Mouse (Mus musculus) embryonic facial prominence, embryonic 11.5 days (tissue): Measurements from ENCODE around the gene Ccdc85c. TPM values are rescaled to one million over a fixed set of nuclear protein-coding genes. Genes with fewer than 3 reads are reported as not detected.
A peak's percentile ranks its signal among the peaks of the same experiment; 100 is the strongest.

Experiments used
- ATAC-seq: fragments of 200-750 bp; cut with Nextera tagmentation; replicated peaks from 2 replicates; pipeline ENCODE4 v1.8.0; 2017; ENCODE audit warnings: low read depth; ENCODE audit not compliant: insufficient number of reproducible peaks, low FRiP score, low TSS enrichment
- DNase-seq: peaks from one replicate; pipeline ENCODE4 v3.0.0-alpha.2; 2015; ENCODE audit warnings: low spot score
- H3K27ac ChIP-seq: fragments of 300-500 bp; sonication (generic); replicated peaks from 2 replicates; pipeline ENCODE4 v1.5.1; 2014; ENCODE audit warnings: mild to moderate bottlenecking, low read depth, low read length, control low read depth
- H3K27me3 ChIP-seq: fragments of 300-500 bp; sonication (generic); 2 replicates; pipeline ENCODE4 v1.6.1; 2014; ENCODE audit warnings: mild to moderate bottlenecking, low read length, moderate library complexity, mixed read lengths; ENCODE audit not compliant: control insufficient read depth, insufficient read depth
- H3K36me3 ChIP-seq: fragments of 300-500 bp; sonication (generic); replicated peaks from 2 replicates; pipeline ENCODE4 v1.6.1; 2014; ENCODE audit warnings: low read depth, mild to moderate bottlenecking, low read length, moderate library complexity, mixed read lengths; ENCODE audit not compliant: control insufficient read depth, insufficient read depth
- H3K4me1 ChIP-seq: fragments of 300-500 bp; sonication (generic); 2 replicates; pipeline ENCODE4 v1.6.1; 2014; ENCODE audit warnings: low read length, mixed read lengths; ENCODE audit not compliant: control insufficient read depth, insufficient read depth
- H3K4me2 ChIP-seq: fragments of 300-500 bp; sonication (generic); 2 replicates; pipeline ENCODE4 v1.6.1; 2014; ENCODE audit warnings: low read depth, mild to moderate bottlenecking, control low read depth, low read length, moderate library complexity
- H3K4me3 ChIP-seq: fragments of 300-500 bp; sonication (generic); 2 replicates; pipeline ENCODE4 v1.5.1; 2014; ENCODE audit warnings: low read depth, low read length, control low read depth
- H3K9ac ChIP-seq: fragments of 300-500 bp; sonication (generic); replicated peaks from 2 replicates; pipeline ENCODE4 v1.6.1; 2014; ENCODE audit warnings: mild to moderate bottlenecking, control low read depth, low read length
- H3K9me3 ChIP-seq: fragments of 300-500 bp; sonication (generic); replicated peaks from 2 replicates; pipeline ENCODE4 v1.6.1; 2016; ENCODE audit warnings: mild to moderate bottlenecking, low read length, inconsistent platforms, mixed read lengths; ENCODE audit not compliant: control insufficient read depth
- WGBS: fragments of 180-500 bp; shearing (Covaris S2); extraction: QIAGEN DNeasy Blood & Tissue Kit; methylation state at CpG from one replicate; pipeline ENCODE4 v1.1.7; 2014; 5-methylcytosine and 5-hydroxymethylcytosine counted together
- polyA plus RNA-seq: library from polyadenylated mRNA; unstranded; fragments of >200 nt; fragmentation: Nextera tagmentation; extraction: Ambion mirVana; gene quantifications from 2 replicates; pipeline ENCODE4 v1.2.1, GENCODE M21; 2014

Ccdc85c gene
- polyA plus RNA-seq, 1 experiment from 2014 or later = 9.8 TPM

DNA sequence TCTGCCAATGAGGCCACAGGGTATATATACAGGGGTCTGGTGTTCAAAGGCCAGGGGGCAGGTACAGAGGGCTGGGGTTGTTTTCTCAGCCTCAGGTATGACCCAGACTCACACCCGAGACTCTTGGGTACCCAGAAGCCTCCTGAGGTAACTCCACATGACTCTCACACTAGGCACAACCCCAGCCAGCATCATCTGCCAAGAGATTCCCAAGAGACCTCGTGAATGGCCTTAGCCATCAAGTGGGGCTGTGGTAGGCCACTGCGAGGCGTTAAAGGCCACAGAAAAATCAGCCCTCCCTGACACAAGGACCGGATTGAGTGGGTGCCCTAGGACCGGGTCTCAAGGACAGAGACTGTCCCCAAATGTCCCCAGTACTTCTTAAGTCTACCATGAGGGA is 62.7 kb downstream of the Ccdc85c start:
- no peaks in the 10 kb centered on the region for H3K9me3 ChIP-seq
- no peaks in the 10 kb centered on the region for H3K36me3 ChIP-seq
- no peaks in the 10 kb centered on the region for H3K27me3 ChIP-seq
- DNase-seq (no peak), ATAC-seq (no peak)
- WGBS = 88% methylated on average over 6 of the region's 6 CpGs
- no peak overlapping the region for H3K4me3 ChIP-seq
- no peak overlapping the region for H3K9ac ChIP-seq
- H3K4me2 ChIP-seq = no peak overlapping the region
- no peak overlapping the region for H3K27ac ChIP-seq
- H3K4me1 ChIP-seq = peaks cover 6% of the 10 kb centered on the region

DNA sequence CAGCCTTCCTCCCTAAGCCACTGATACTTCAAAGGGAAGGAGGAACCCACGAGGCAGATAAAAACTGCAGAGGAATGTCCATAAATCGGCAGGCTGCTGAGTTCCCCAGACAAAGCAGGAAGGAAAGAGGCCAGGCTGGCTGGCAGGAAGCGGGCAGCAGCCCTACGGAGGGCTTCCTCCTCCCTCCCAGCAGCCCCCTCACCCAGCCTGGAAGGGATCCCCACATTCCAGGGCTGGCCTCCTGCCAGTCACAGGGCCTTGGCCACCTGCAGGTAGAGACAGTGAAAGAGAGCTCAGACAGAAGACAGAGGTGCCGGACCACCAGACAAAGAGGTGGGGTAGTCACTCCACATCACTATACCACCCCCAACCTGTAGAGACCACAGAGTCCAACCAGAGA is 63.2 kb downstream of the Ccdc85c start:
- H3K9me3 ChIP-seq = no peaks in the 10 kb centered on the region
- H3K9ac ChIP-seq = no peak overlapping the region
- ATAC-seq (no peak), DNase-seq (no peak)
- H3K4me1 ChIP-seq = peaks cover 6% of the 10 kb centered on the region
- WGBS = 52% methylated on average over 5 of the region's 5 CpGs
- no peak overlapping the region for H3K4me2 ChIP-seq
- H3K4me3 ChIP-seq = no peak overlapping the region
- H3K36me3 ChIP-seq = no peaks in the 10 kb centered on the region; the same call in 1 of the 2 replicates
- 0 out of 2 replicates have a peak overlapping the region, but pooled peaks have one; percentile 35 for H3K27ac ChIP-seq
- H3K27me3 ChIP-seq = no peaks in the 10 kb centered on the region

DNA sequence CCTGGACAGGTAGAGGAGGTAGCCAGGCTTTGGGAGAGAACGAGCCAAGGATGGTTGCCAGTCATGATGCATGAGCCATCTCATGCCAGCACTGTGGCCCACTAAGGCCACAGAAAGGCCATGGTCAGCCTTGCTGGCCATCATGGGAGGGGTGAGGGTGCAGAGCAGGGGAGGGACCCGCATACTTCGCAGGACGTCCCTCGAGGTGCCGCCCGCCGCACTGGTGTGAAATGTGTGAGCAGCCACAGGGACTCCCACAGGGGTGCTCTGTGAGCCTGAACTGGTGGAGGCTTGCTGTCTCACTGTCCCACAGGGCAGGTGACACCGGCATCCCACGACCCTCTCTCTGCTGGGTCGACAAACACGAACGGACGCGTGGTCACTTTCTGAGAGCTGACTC is 64.6 kb downstream of the Ccdc85c start:
- Histone ChIP-seq H3K4me3 (no peak overlapping the region), H3K27ac (no peak overlapping the region), H3K36me3 (no peaks in the 10 kb centered on the region; the same call in 1 of the 2 replicates), H3K27me3 (no peaks in the 10 kb centered on the region), H3K9ac (no peak overlapping the region), H3K4me2 (no peak overlapping the region), H3K4me1 (peaks cover 6% of the 10 kb centered on the region), H3K9me3 (no peaks in the 10 kb centered on the region)
- DNase-seq (no peak), ATAC-seq (no peak)
- 91% methylated on average over 15 of the region's 15 CpGs for WGBS

DNA sequence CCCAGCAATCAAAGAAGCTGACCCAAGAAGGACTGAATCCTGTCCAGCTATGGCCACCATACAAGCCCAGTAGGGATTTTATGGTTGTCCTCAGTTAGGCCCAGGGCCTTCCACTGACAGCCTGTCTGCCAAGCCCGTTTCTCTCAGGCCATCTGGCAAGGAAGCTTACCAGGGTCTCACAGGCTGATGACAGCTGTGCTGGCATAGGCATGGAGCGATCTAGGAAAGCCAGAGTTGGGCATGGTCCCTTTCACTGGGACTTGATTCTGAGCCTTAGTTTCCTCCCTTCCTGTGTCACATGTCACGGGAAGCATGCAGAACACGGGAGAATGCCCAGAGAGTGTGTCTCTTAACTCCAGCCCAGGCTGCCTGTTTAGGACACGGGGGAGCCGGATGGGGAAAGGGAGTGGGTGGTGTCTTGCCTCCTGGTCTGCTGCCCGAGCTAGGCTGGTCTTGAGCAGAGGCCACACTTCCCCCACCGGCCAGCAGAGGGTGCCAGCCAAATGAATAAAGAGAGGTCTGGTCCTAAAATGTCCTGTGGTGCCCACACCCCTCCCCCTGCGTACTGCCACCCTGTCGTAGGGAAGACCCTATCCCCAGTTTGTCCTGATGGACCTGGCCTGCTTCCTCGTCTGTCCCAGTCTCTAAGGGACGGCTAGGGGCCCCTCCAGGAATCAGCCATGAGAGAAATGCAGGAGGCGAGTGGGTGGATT is 66.3 kb downstream of the Ccdc85c start:
- Histone ChIP-seq H3K9ac (no peak overlapping the region), H3K36me3 (peaks cover 6% of the 10 kb centered on the region)
- 33% methylated on average over 13 of the region's 13 CpGs for WGBS

DNA sequence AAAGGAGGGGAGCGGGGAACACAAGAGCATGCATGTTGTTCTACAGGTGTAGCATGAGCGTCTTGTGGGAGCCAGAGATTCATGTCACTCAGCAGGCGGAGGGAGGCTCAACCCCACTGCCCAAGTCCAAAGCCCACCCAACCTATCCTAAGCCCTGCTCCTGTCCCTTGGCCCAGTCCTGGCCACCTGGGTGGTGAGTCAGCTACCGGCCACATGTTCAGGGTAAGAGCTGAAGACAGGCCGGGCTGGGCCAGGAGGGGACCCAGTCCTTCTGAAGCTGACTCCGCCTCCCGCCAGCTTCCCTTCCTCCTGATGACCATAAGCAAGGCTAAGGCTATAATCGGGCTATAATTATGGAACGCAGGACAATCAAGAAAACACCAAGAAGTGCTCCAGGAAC is 67.0 kb downstream of the Ccdc85c start:
- Histone ChIP-seq H3K27ac (no peak overlapping the region), H3K9me3 (no peaks in the 10 kb centered on the region), H3K36me3 (peaks cover 6% of the 10 kb centered on the region), H3K9ac (no peak overlapping the region), H3K4me2 (no peak overlapping the region), H3K4me1 (no peaks in the 10 kb centered on the region), H3K27me3 (no peaks in the 10 kb centered on the region), H3K4me3 (no peak overlapping the region)
- DNase-seq (no peak), ATAC-seq (no peak)
- 86% methylated on average over 9 of the region's 9 CpGs for WGBS

More for the DNA sequence above, 66.3 kb downstream of the Ccdc85c start:
- Histone ChIP-seq H3K4me2 (no peak overlapping the region), H3K27ac (no peak overlapping the region), H3K9me3 (no peaks in the 10 kb centered on the region), H3K4me3 (no peak overlapping the region), H3K4me1 (no peaks in the 10 kb centered on the region; the same call in 1 of the 2 replicates), H3K27me3 (no peaks in the 10 kb centered on the region)
- ATAC-seq = 0 out of 2 replicates have a peak, but pooled peaks have one; percentile 3
- DNase-seq = peak; percentile 78

DNA sequence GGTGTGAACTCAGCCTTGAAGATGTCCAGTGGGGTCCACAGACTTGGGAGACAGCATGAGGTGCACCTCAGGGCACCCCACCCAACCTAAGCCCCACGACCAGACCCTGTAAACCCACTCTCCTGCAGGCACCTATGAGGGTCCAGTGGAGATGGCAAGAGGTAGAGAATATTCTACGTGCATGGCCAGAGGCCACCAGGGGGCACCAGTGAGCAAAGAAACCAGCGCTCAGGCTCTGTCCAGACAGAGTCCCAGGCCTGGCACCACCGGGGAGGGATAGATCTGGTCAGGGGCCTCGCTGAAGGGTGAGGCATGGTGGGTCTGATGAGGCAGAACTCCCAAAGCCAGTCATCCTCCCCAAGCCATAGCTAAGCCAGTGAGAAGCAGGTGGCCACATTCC is 68.6 kb downstream of the Ccdc85c start:
- no peaks in the 10 kb centered on the region for H3K27me3 ChIP-seq
- DNase-seq = peak; percentile 81
- H3K4me3 ChIP-seq = no peak overlapping the region
- H3K9me3 ChIP-seq = no peaks in the 10 kb centered on the region
- WGBS = 12% methylated on average over 5 of the region's 5 CpGs
- no peak overlapping the region for H3K27ac ChIP-seq
- H3K36me3 ChIP-seq = peaks cover 9% of the 10 kb centered on the region
- peak; percentile 50; the same call in 1 of the 2 replicates for ATAC-seq
- H3K4me2 ChIP-seq = no peak overlapping the region
- H3K9ac ChIP-seq = no peak overlapping the region
- H3K4me1 ChIP-seq = no peaks in the 10 kb centered on the region

DNA sequence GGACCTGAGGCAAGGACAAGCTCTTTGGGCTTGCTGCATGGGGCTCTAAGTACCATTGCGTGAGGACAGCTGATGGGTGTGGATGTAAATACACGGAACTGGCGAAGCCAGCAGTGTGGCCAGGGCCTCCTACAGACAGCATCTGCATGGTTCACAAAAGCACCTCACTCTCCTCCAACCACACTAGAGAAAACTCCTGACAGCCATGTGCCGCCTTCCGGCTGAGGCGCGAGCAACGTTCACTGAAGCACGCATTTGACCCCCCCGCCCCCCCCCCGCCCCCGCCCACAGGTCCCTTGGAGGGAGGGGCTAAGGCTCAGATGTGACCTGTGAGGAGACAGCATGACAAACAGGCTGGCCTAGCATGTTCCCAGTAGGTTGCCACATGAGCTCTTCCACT is 70.2 kb downstream of the Ccdc85c start:
- Histone ChIP-seq H3K4me1 (no peaks in the 10 kb centered on the region), H3K9me3 (no peaks in the 10 kb centered on the region), H3K4me3 (no peak overlapping the region), H3K27me3 (no peaks in the 10 kb centered on the region), H3K27ac (no peak overlapping the region), H3K9ac (no peak overlapping the region), H3K4me2 (no peak overlapping the region), H3K36me3 (peaks cover 10% of the 10 kb centered on the region)
- no peak for DNase-seq
- ATAC-seq = no peak
- 80% methylated on average over 12 of the region's 12 CpGs for WGBS

DNA sequence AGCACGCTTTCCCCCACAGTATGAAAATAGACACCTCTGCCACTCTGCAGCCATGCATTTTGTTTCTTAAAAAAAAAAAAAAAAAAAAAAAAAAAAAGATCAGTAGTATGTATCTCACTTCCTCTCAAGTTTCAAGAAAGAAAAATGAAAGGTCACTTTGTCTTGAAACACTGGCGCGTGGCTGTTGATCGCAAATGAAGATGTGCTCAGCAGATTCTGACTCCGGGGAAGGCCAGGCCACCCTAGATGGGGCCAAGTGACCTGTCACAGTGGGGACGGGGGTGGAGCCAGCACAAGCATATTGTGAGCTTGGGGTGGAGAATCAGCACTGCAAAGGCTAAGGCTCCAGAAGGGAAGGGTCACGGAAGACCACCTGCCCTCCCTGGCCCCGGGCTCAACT is 71.3 kb downstream of the Ccdc85c start:
- no peaks in the 10 kb centered on the region for H3K4me1 ChIP-seq
- DNase-seq (no peak), ATAC-seq (no peak)
- H3K9ac ChIP-seq = no peak overlapping the region
- H3K4me2 ChIP-seq = no peak overlapping the region
- H3K27ac ChIP-seq = no peak overlapping the region
- peaks cover 13% of the 10 kb centered on the region for H3K36me3 ChIP-seq
- WGBS = 56% methylated on average over 8 of the region's 8 CpGs
- H3K27me3 ChIP-seq = no peaks in the 10 kb centered on the region
- H3K4me3 ChIP-seq = no peak overlapping the region
- no peaks in the 10 kb centered on the region for H3K9me3 ChIP-seq
